Mouse (Mus musculus) heart, embryonic 16.5 days (tissue): ENCODE data around the gene Pld6. TPM values are rescaled to one million over a fixed set of nuclear protein-coding genes. Genes with fewer than 3 reads are reported as not detected.

Experiments used
- ATAC-seq: fragments of 200-750 bp; cut with Nextera tagmentation; replicated peaks from 2 replicates; pipeline ENCODE4 v1.8.0; 2017; ENCODE audit warnings: moderate number of reproducible peaks; ENCODE audit not compliant: insufficient read depth, low FRiP score; ENCODE audit errors: extremely low read depth
- H3K27ac ChIP-seq: fragments of 300-500 bp; sonication (generic); 2 replicates; pipeline ENCODE4 v1.5.1; 2014; ENCODE audit warnings: mild to moderate bottlenecking, low read length, control low read depth, moderate library complexity
- H3K27me3 ChIP-seq: fragments of 300-500 bp; sonication (generic); 2 replicates; pipeline ENCODE4 v1.6.1; 2014; ENCODE audit warnings: low read length, mixed read lengths; ENCODE audit not compliant: control insufficient read depth, insufficient read depth
- H3K36me3 ChIP-seq: fragments of 300-500 bp; sonication (generic); 2 replicates; pipeline ENCODE4 v1.6.1; 2014; ENCODE audit not compliant: control insufficient read depth, insufficient read depth
- H3K4me1 ChIP-seq: fragments of 300-500 bp; sonication (generic); 2 replicates; pipeline ENCODE4 v1.6.1; 2014; ENCODE audit warnings: low read length, mixed read lengths; ENCODE audit not compliant: control insufficient read depth, insufficient read depth
- H3K4me2 ChIP-seq: fragments of 300-500 bp; sonication (generic); 2 replicates; pipeline ENCODE4 v1.6.1; 2014; ENCODE audit warnings: low read depth, mild to moderate bottlenecking, control low read depth, low read length
- H3K4me3 ChIP-seq: fragments of 300-500 bp; sonication (generic); 2 replicates; pipeline ENCODE4 v1.5.1; 2014; ENCODE audit warnings: mild to moderate bottlenecking, control low read depth, low read length
- H3K9ac ChIP-seq: fragments of 300-500 bp; sonication (generic); 2 replicates; pipeline ENCODE4 v1.6.1; 2014; ENCODE audit warnings: low read length, control low read depth
- H3K9me3 ChIP-seq: fragments of 300-500 bp; sonication (generic); replicated peaks from 2 replicates; pipeline ENCODE4 v1.6.1; 2016; ENCODE audit warnings: low read length; ENCODE audit not compliant: control insufficient read depth
- WGBS: fragments of 180-500 bp; shearing (Covaris S2); extraction: QIAGEN DNeasy Blood & Tissue Kit; methylation state at CpG from one replicate; pipeline ENCODE4 v1.1.7; 2014; 5-methylcytosine and 5-hydroxymethylcytosine counted together
- polyA plus RNA-seq: library from polyadenylated mRNA; unstranded; fragments of >200 nt; fragmentation: Nextera tagmentation; extraction: Ambion mirVana; gene quantifications from 2 replicates; pipeline ENCODE4 v1.2.1, GENCODE M21; 2015

Gene Pld6
- polyA plus RNA-seq = 4.8 and 5.8 TPM in 2 replicates

DNA sequence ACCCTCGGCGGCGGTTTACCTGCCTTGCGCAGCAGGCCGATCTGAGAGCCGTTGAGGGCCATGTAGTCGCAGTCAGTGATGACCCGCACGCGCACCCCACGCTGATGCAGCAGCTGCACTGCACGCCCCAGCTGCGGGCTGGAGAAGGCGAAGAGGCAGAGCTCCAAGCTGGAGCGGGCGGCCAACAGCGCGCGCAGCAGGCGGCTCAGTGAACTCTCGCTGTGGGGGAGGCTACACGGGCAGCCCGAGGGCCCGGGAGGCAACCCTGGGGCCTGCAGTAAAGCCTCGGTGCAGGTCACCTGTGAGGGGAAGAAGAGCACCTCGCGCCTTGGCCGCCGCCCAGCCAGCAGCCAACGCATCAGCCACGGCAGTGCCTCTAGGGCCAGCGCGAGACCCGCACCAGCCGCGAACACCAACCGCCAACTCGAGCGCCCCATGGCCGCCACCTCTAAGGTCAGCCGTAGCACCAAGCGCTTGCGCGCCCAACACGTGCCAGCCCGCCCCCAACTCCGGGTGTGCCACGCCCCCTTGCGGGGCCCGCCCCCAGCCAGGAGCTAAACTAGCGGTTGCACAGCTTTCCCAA is at the start of gene Pld6:
Pld6 (minus strand) TSS at position 447 of the 583 bp plus-strand sequence.
- no peak within 1 kb of the TSS for H3K27ac ChIP-seq

DNA sequence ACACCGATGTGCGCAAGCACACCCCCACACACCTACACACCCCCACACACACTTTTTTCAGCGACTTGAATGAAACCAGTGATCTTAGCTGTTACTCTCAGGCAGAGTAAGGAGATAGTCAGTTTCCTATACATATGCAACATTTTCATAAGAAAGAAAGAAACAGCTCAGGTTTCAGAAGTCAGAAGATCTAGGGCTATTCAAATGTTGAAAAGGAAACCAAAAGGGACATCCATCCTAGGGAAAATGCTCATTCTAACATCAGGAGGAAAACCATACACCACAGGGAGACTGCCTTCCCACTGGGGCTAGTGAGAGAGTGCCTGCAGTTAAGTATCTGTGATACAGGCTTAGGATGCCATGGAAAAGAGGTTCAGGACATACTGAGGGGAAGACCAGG is 34.2 kb upstream of the Pld6 start:
- H3K27me3 ChIP-seq = no peaks in the 10 kb centered on the region
- no peak overlapping the region for H3K4me3 ChIP-seq
- no peaks in the 10 kb centered on the region for H3K4me1 ChIP-seq
- H3K9me3 ChIP-seq = no peaks in the 10 kb centered on the region
- no peak overlapping the region for H3K27ac ChIP-seq
- H3K9ac ChIP-seq = no peak overlapping the region
- peaks cover 81% of the 10 kb centered on the region for H3K36me3 ChIP-seq
- no peak for ATAC-seq
- no peak overlapping the region for H3K4me2 ChIP-seq
- 87% methylated on average over 3 of the region's 3 CpGs for WGBS

More for the DNA sequence above, at the start of gene Pld6:
- no peaks in the 10 kb centered on the region for H3K9me3 ChIP-seq
- no peaks in the 10 kb centered on the region for H3K27me3 ChIP-seq
- peak within 1 kb of the TSS; percentile 62 for H3K4me3 ChIP-seq
- peaks cover 9% of the 10 kb centered on the region for H3K36me3 ChIP-seq
- WGBS = under 1% methylated on average over 51 of the region's 51 CpGs
- peaks cover 15% of the 10 kb centered on the region; the same call in 1 of the 2 replicates for H3K4me1 ChIP-seq
- H3K9ac ChIP-seq = peak within 1 kb of the TSS; percentile 68
- H3K4me2 ChIP-seq = peak within 1 kb of the TSS; percentile 95
- ATAC-seq = peak; percentile 84

GRCm38 (mm10) chr11:59817916-59818315 is 30.5 kb upstream of the Pld6 start:
- Histone ChIP-seq H3K4me3 (no peak overlapping the region), H3K27me3 (no peaks in the 10 kb centered on the region), H3K4me1 (no peaks in the 10 kb centered on the region), H3K9me3 (no peaks in the 10 kb centered on the region), H3K9ac (no peak overlapping the region), H3K27ac (no peak overlapping the region), H3K4me2 (no peak overlapping the region), H3K36me3 (peaks cover 52% of the 10 kb centered on the region)
- ATAC-seq = no peak
- 96% methylated on average over 3 of the region's 3 CpGs for WGBS

GRCm38 (mm10) chr11:59815482-59816065 is 28.1 kb upstream of the Pld6 start:
- no peaks in the 10 kb centered on the region for H3K27me3 ChIP-seq
- H3K4me1 ChIP-seq = peaks cover 7% of the 10 kb centered on the region
- peaks cover 37% of the 10 kb centered on the region for H3K36me3 ChIP-seq
- WGBS = 87% methylated on average over 6 of the region's 6 CpGs
- no peak overlapping the region for H3K4me3 ChIP-seq
- no peak overlapping the region for H3K4me2 ChIP-seq
- no peak overlapping the region for H3K9ac ChIP-seq
- H3K9me3 ChIP-seq = no peaks in the 10 kb centered on the region
- H3K27ac ChIP-seq = no peak overlapping the region
- ATAC-seq = no peak

- H3K36me3 ChIP-seq = peaks cover 31% of the 10 kb centered on the region
- H3K4me3 ChIP-seq = no peak overlapping the region
- no peak overlapping the region for H3K4me2 ChIP-seq
- 92% methylated on average over 6 of the region's 6 CpGs for WGBS
- H3K27me3 ChIP-seq = no peaks in the 10 kb centered on the region
- H3K27ac ChIP-seq = no peak overlapping the region
- no peak for ATAC-seq
- H3K9ac ChIP-seq = no peak overlapping the region
- no peaks in the 10 kb centered on the region for H3K9me3 ChIP-seq
- H3K4me1 ChIP-seq = peaks cover 7% of the 10 kb centered on the region
These were observed 27.5 kb upstream of the Pld6 start for GRCm38 (mm10) chr11:59814936-59815335.

- Histone ChIP-seq H3K4me2 (no peak overlapping the region), H3K27me3 (no peaks in the 10 kb centered on the region), H3K27ac (no peak overlapping the region), H3K4me1 (peaks cover 7% of the 10 kb centered on the region), H3K36me3 (peaks cover 26% of the 10 kb centered on the region), H3K9ac (no peak overlapping the region), H3K9me3 (no peaks in the 10 kb centered on the region), H3K4me3 (no peak overlapping the region)
- no peak for ATAC-seq
- WGBS = 96% methylated on average over 1 of the region's 1 CpGs
These were observed 26.9 kb upstream of the Pld6 start for GRCm38 (mm10) chr11:59814311-59814710.

DNA sequence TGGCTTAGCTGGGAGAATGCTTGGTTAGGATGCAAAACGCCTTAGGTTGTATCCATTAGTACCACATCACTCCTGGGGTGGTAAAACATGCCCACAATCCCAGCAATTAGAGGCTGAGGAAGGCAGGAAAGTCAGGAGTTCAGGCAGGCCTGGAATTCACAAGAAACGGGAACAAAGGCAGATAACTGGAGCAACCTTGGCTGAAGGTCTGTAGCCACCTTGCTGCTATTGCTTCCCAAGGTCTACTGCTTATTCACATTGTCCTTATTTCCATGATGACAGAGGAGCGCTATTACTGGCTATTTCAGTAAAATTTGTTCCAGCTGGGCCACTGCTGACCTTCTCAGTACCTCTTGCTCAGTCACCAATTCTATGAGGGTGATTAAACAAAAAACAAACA is 25.8 kb upstream of the Pld6 start:
- H3K9me3 ChIP-seq = no peaks in the 10 kb centered on the region
- no peaks in the 10 kb centered on the region for H3K27me3 ChIP-seq

GRCm38 (mm10) chr11:59811211-59811610 is 23.8 kb upstream of the Pld6 start:
- 48% methylated on average over 4 of the region's 4 CpGs for WGBS
- Histone ChIP-seq H3K27me3 (no peaks in the 10 kb centered on the region), H3K4me3 (no peak overlapping the region), H3K9ac (no peak overlapping the region), H3K27ac (no peak overlapping the region), H3K4me1 (peaks cover 13% of the 10 kb centered on the region), H3K4me2 (peak overlapping the region; percentile 19; the same call in 1 of the 2 replicates), H3K9me3 (no peaks in the 10 kb centered on the region), H3K36me3 (peaks cover 7% of the 10 kb centered on the region)
- no peak for ATAC-seq

More for the DNA sequence above, 25.8 kb upstream of the Pld6 start:
- H3K36me3 ChIP-seq = peaks cover 16% of the 10 kb centered on the region
- 66% methylated on average over 3 of the region's 3 CpGs for WGBS
- H3K4me3 ChIP-seq = no peak overlapping the region
- no peak overlapping the region for H3K27ac ChIP-seq
- ATAC-seq = no peak
- H3K9ac ChIP-seq = no peak overlapping the region
- peaks cover 13% of the 10 kb centered on the region for H3K4me1 ChIP-seq
- no peak overlapping the region for H3K4me2 ChIP-seq

DNA sequence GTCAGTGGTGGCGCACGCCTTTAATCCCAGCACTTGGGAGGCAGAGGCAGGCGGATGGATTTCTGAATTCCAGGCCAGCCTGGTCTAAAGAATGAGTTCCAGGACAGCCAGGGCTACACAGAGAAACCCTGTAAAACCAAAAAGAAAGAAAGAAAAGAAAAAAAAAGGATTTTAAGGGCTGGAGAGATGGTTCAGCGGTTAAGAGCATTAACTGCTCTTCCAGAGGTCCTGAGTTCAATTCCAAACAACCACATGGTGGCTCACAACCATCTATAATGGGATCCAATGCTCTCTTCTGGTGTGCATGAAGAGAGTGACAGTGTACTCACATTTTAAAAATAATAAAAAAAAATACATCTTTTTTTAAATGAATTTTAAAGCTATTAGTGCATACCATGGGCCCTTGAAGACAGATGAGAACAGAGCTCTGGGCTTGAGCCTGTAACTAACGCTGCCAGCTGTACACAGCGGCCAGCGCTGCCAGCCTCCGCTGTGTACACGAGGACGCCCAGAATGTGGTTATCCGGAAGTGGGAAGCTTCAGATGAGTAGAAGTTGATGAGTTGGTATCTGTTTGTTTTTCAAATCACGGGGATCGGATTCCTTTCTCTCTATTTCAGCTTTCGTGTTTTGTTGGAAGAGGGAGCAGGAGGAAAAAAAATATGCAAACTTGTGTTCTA is 23.2 kb upstream of the Pld6 start:
- Histone ChIP-seq H3K4me1 (peaks cover 13% of the 10 kb centered on the region), H3K9ac (peak overlapping the region; percentile 96), H3K4me3 (peak overlapping the region; percentile 91), H3K4me2 (peak overlapping the region; percentile 80), H3K27ac (peak overlapping the region; percentile 98), H3K9me3 (no peaks in the 10 kb centered on the region), H3K36me3 (peaks cover 11% of the 10 kb centered on the region), H3K27me3 (no peaks in the 10 kb centered on the region)
- ATAC-seq = no peak
- 58% methylated on average over 14 of the region's 14 CpGs for WGBS
